12 mouse cellular contexts compared by ENCODE assay signal in the genomic region with DNA sequence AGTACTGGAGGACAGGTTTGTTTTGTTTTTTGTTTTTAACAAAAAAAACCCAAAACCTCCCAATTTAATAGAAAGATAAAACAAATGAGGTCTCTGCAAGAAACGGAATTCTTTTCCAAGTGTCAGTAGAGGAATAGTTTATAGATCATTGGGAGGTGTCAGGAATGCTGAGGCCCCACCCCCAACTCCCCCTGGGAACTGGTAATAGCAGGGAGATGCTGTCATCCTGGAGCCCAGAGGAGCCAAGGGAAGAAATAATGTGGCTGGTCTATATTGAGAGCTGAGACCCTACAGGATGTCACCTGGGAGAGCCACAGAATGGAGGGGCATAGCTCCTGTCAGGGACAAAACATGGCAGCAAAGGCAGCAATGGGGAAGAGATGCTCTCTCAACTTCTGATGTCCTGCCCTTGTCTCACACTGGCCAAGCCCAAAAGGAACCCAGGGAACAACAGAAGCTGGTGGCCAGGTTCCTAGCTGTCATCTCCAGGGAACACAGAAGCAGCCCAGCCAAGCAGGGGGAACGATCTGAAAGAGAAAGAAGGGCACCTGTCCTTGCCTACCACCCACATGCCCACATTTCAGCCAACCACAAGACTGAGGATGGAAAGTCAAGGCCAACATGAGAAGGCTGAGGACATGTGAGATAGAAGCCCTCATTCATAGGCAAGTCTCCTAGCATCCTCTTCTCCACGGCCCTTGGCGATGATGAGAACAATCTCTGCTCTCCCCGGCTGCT.
DNase-seq lines count a peak whose midpoint lies in the region; ATAC-seq lines count a peak whose summit lies in the region.
"Had no signal": no experiment of that assay in that cellular context is flagged by ENCODE, and none has a peak within 500 bp of the region (broad histone marks: within the 10 kb centered on the region; RNA-seq: fewer than 3 reads in every experiment).

No protein-coding gene starts in this region.

- H3K4me2 ChIP-seq in hindbrain, embryonic 12.5 days (replicated peaks) = no peak overlapping the region
- H3K4me2 ChIP-seq in intestine, embryonic 14.5 days (ENCODE audit: low read length) = no peak overlapping the region
- no peak overlapping the region for H3K4me2 ChIP-seq in neural tube, embryonic 15.5 days

- no peak overlapping the region for H3K4me3 ChIP-seq in hindbrain, embryonic 10.5 days
- H3K4me3 ChIP-seq in hindbrain, embryonic 12.5 days = no peak overlapping the region
- no peak overlapping the region for H3K4me3 ChIP-seq in intestine, embryonic 14.5 days (ENCODE audit: low read depth, low read length)
- no peak overlapping the region for H3K4me3 ChIP-seq in neural tube, embryonic 15.5 days (replicated peaks)

- H3K36me3 ChIP-seq in hindbrain, embryonic 10.5 days = peaks cover 11% of the 10 kb centered on the region; the same call in 1 of the 2 replicates
- H3K36me3 ChIP-seq in hindbrain, embryonic 12.5 days = no peaks in the 10 kb centered on the region
- H3K36me3 ChIP-seq in intestine, embryonic 14.5 days (ENCODE audit: control insufficient read depth, insufficient read depth, low read length) = no peaks in the 10 kb centered on the region
- no peaks in the 10 kb centered on the region for H3K36me3 ChIP-seq in neural tube, embryonic 15.5 days

- peaks cover 63% of the 10 kb centered on the region for H3K4me1 ChIP-seq in hindbrain, embryonic 10.5 days (replicated peaks)
- peaks cover 18% of the 10 kb centered on the region for H3K4me1 ChIP-seq in hindbrain, embryonic 12.5 days
- H3K4me1 ChIP-seq in intestine, embryonic 14.5 days (replicated peaks; ENCODE audit: control insufficient read depth, insufficient read depth, low read length) = peaks cover 33% of the 10 kb centered on the region
- peaks cover 6% of the 10 kb centered on the region; the same call in 1 of the 2 replicates for H3K4me1 ChIP-seq in neural tube, embryonic 15.5 days

- no peaks in the 10 kb centered on the region for H3K27me3 ChIP-seq in hindbrain, embryonic 10.5 days (ENCODE audit: insufficient read depth, poor library complexity, severe bottlenecking)
- H3K27me3 ChIP-seq in hindbrain, embryonic 12.5 days = no peaks in the 10 kb centered on the region
- H3K27me3 ChIP-seq in intestine, embryonic 14.5 days (replicated peaks; ENCODE audit: control insufficient read depth, insufficient read depth, low read length) = no peaks in the 10 kb centered on the region
- H3K27me3 ChIP-seq in neural tube, embryonic 15.5 days (replicated peaks) = no peaks in the 10 kb centered on the region
- H3K27me3 ChIP-seq: CH12.LX had no signal

- peak overlapping the region; percentile 62 for H3K27ac ChIP-seq in hindbrain, embryonic 10.5 days
- H3K27ac ChIP-seq in hindbrain, embryonic 12.5 days = no peak overlapping the region
- H3K27ac ChIP-seq in intestine, embryonic 14.5 days (ENCODE audit: low read depth) = peak overlapping the region; percentile 74
- H3K27ac ChIP-seq in neural tube, embryonic 15.5 days (replicated peaks) = 0 out of 2 replicates have a peak overlapping the region, but pooled peaks have one; percentile 1

- WGBS in hindbrain, embryonic 10.5 days = 80% methylated on average over 5 of the region's 5 CpGs
- 80% methylated on average over 5 of the region's 5 CpGs for WGBS in hindbrain, embryonic 12.5 days
- WGBS in intestine, embryonic 14.5 days = 62% methylated on average over 5 of the region's 5 CpGs
- WGBS in neural tube, embryonic 15.5 days = 75% methylated on average over 5 of the region's 5 CpGs

- no peak for DNase-seq in hindbrain, embryonic 10.5 days (ENCODE audit: low spot score)
- peak; percentile 65 for DNase-seq in lung, postnatal 10 days
- no peak for DNase-seq in lung, postnatal 25 days (ENCODE audit: low spot score)
- DNase-seq in intestine, embryonic 14.5 days (ENCODE audit: low spot score) = no peak
- DNase-seq in MN1 (ENCODE audit: low spot score) = no peak
- DNase-seq in right cerebral cortex, postnatal 25 days = no peak
- DNase-seq: adrenal gland, postnatal 25 days; cerebellum, adult 18-20 months; kidney, postnatal 25 days had no signal

- peaks cover 11% of the 10 kb centered on the region for H3K9me3 ChIP-seq in hindbrain, embryonic 10.5 days
- peaks cover 4% of the 10 kb centered on the region; the same call in 1 of the 2 replicates for H3K9me3 ChIP-seq in hindbrain, embryonic 12.5 days (replicated peaks)
- H3K9me3 ChIP-seq in intestine, embryonic 14.5 days (ENCODE audit: control insufficient read depth, low read length) = peaks cover 4% of the 10 kb centered on the region; the same call in 1 of the 2 replicates
- H3K9me3 ChIP-seq in neural tube, embryonic 15.5 days (replicated peaks) = no peaks in the 10 kb centered on the region; the same call in 1 of the 2 replicates

- H3K9ac ChIP-seq in hindbrain, embryonic 12.5 days = no peak overlapping the region
- H3K9ac ChIP-seq in intestine, embryonic 14.5 days (ENCODE audit: low read length) = no peak overlapping the region
- no peak overlapping the region for H3K9ac ChIP-seq in neural tube, embryonic 15.5 days (replicated peaks)

- ATAC-seq in hindbrain, embryonic 12.5 days (ENCODE audit: low FRiP score) = no peak
- ATAC-seq in intestine, embryonic 14.5 days (replicated peaks; ENCODE audit: low FRiP score, low TSS enrichment, low read depth) = no peak
- ATAC-seq in neural tube, embryonic 15.5 days (ENCODE audit: low FRiP score) = no peak
